Comparison of ENCODE assay signal across 21 mouse cellular contexts in genomic region chr5:132355935-132356334, GRCm38 (mm10).
DNase-seq lines count a peak whose midpoint lies in the region; ATAC-seq and TF ChIP-seq lines count a peak whose summit lies in the region.
"Had no signal": no experiment of that assay in that cellular context is flagged by ENCODE, and none has a peak within 500 bp of the region (broad histone marks: within the 10 kb centered on the region; RNA-seq: fewer than 3 reads in every experiment).

No protein-coding gene starts in this region.

- H3K9me3 ChIP-seq in lung, postnatal 0 days (ENCODE audit: low read length) = no peaks in the 10 kb centered on the region
- H3K9me3 ChIP-seq: embryonic facial prominence, embryonic 15.5 days; forebrain, embryonic 10.5 days; heart, embryonic 15.5 days; hindbrain, embryonic 13.5 days had no signal

- TF ChIP-seq EP300 in lung, postnatal 0 days (IDR thresholded peaks at IDR 0.05) = no peak

- no peak overlapping the region for H3K27ac ChIP-seq in layer of hippocampus, adult 2 months
- no peak overlapping the region for H3K27ac ChIP-seq in lung, postnatal 0 days (ENCODE audit: low read length)
- H3K27ac ChIP-seq: embryonic facial prominence, embryonic 15.5 days; forebrain, embryonic 10.5 days; heart, adult 2 months; heart, embryonic 15.5 days; hindbrain, embryonic 13.5 days had no signal

- peak; percentile 17; the same call in 1 of the 2 replicates for TF ChIP-seq CTCF in layer of hippocampus, adult 2 months (conservative IDR thresholded peaks at IDR 0.05)
- TF ChIP-seq CTCF in lung, postnatal 0 days (IDR thresholded peaks at IDR 0.05) = peak; percentile 35

- no peak overlapping the region for H3K4me2 ChIP-seq in lung, postnatal 0 days (replicated peaks; ENCODE audit: low read depth, low read length)
- H3K4me2 ChIP-seq: embryonic facial prominence, embryonic 15.5 days; heart, embryonic 11.5 days; heart, embryonic 15.5 days; hindbrain, embryonic 13.5 days had no signal

- H3K4me1 ChIP-seq in lung, postnatal 0 days (ENCODE audit: insufficient read depth, low read depth, low read length) = 0 out of 2 replicates have a peak, but pooled peaks cover 4% of the 10 kb centered on the region

- H3K4me3 ChIP-seq in layer of hippocampus, adult 2 months = no peak overlapping the region
- no peak overlapping the region for H3K4me3 ChIP-seq in lung, postnatal 0 days (ENCODE audit: low read depth, low read length)
- H3K4me3 ChIP-seq: embryonic facial prominence, embryonic 15.5 days; erythroblast, embryonic 14.5 days; forebrain, embryonic 10.5 days; heart, adult 2 months; heart, embryonic 15.5 days; hindbrain, embryonic 13.5 days had no signal

- DNase-seq in frontal cortex, postnatal 36 days (ENCODE audit: low spot score in 2 of 2) = no peak
- no peak for DNase-seq in layer of hippocampus, adult 2 months (ENCODE audit: low spot score in 2 of 2)
- DNase-seq in layer of hippocampus, postnatal 25 days (ENCODE audit: extremely low spot score in 1 of 2, low spot score in 1 of 2) = no peak
- no peak for DNase-seq in lung, postnatal 0 days (ENCODE audit: low spot score)
- no peak for DNase-seq in lung, postnatal 25 days (ENCODE audit: low spot score)
- DNase-seq in retina, embryonic 14.5 days (ENCODE audit: low spot score) = no peak
- DNase-seq: adrenal gland, postnatal 10 days; cerebellum, adult 11-12 months; cerebellum, adult 9-10 months; cerebellum, postnatal 25 days; gastrocnemius, postnatal 10 days; heart, adult 2 months; heart, postnatal 14 days had no signal

- H3K27me3 ChIP-seq in lung, postnatal 0 days (replicated peaks; ENCODE audit: insufficient read depth, low read length) = no peaks in the 10 kb centered on the region
- H3K27me3 ChIP-seq: embryonic facial prominence, embryonic 15.5 days; heart, embryonic 15.5 days; hindbrain, embryonic 13.5 days had no signal

- no peak overlapping the region for H3K9ac ChIP-seq in lung, postnatal 0 days (replicated peaks; ENCODE audit: low read depth)
- H3K9ac ChIP-seq: embryonic facial prominence, embryonic 15.5 days; heart, embryonic 15.5 days; hindbrain, embryonic 13.5 days had no signal

- ATAC-seq in frontal cortex, adult (ENCODE audit: low TSS enrichment) = peak; percentile 77; the same call in 1 of the 2 replicates
- no peak; the same call in 1 of the 2 replicates for ATAC-seq in lung, postnatal 0 days
- ATAC-seq: forebrain, embryonic 14.5 days had no signal

- no peaks in the 10 kb centered on the region for H3K36me3 ChIP-seq in lung, postnatal 0 days (ENCODE audit: insufficient read depth, low read length)
- H3K36me3 ChIP-seq: embryonic facial prominence, embryonic 15.5 days; forebrain, embryonic 10.5 days; heart, embryonic 15.5 days; hindbrain, embryonic 13.5 days had no signal

- 80% methylated on average over 7 of the region's 7 CpGs for WGBS in lung, postnatal 0 days
